Mouse (Mus musculus): ENCODE results near the gene Nos1.

- no peak for TF ChIP-seq CTCF (IDR thresholded peaks at IDR 0.05; ENCODE audit: control insufficient read depth, insufficient read depth, low read length)
- TF ChIP-seq POLR2A (IDR thresholded peaks at IDR 0.05; ENCODE audit: borderline replicate concordance, control insufficient read depth, low read depth, low read length): no peak
These were observed 208.9 kb downstream of the Nos1 start for GRCm38 (mm10) chr5:117989773-117990172.
